Mouse (Mus musculus) erythroblast, embryonic 14.5 days (primary cell): ENCODE data around the gene Zmat1.

Experiments used
- GATA1 ChIP-seq: IDR thresholded peaks from 2 replicates; pipeline ENCODE4 v1.6.1; 2012; ENCODE audit warnings: low read length, inconsistent platforms, mixed read lengths
- TAL1 ChIP-seq: IDR thresholded peaks from 3 replicates; pipeline ENCODE4 v1.6.1; 2012; ENCODE audit warnings: low read length, inconsistent platforms, mixed read lengths

- no peak for TF ChIP-seq GATA1
- no peak for TF ChIP-seq TAL1
These were observed 27.0 kb upstream of the Zmat1 start for GRCm38 (mm10) chrX:135035962-135036375.
